8 mouse cellular contexts compared by ENCODE assay signal in genomic region chr4:72200559-72201409, GRCm38 (mm10). TPM values are rescaled to one million over a fixed set of nuclear protein-coding genes. Genes with fewer than 3 reads are reported as not detected.
DNase-seq lines count a peak whose midpoint lies in the region; ATAC-seq lines count a peak whose summit lies in the region.

Gene Tle1 (minus strand): TSS chr4:72200919.

- H3K9ac ChIP-seq in hindbrain, embryonic 15.5 days, result peak within 1 kb of the TSS; percentile 88

- peaks cover 34% of the 10 kb centered on the region for H3K4me1 ChIP-seq in hindbrain, embryonic 15.5 days (replicated peaks)

- H3K27ac ChIP-seq in hindbrain, embryonic 15.5 days (replicated peaks), result peak within 1 kb of the TSS; percentile 94

- ATAC-seq in hindbrain, embryonic 15.5 days (ENCODE audit: low FRiP score, low read depth), result peak; percentile 97

- no peaks in the 10 kb centered on the region for H3K36me3 ChIP-seq in hindbrain, embryonic 15.5 days

- no peaks in the 10 kb centered on the region for H3K9me3 ChIP-seq in hindbrain, embryonic 15.5 days

- H3K4me3 ChIP-seq in hindbrain, embryonic 15.5 days, result peak within 1 kb of the TSS; percentile 85

- DNase-seq in T-cell, adult 2 months (ENCODE audit: low spot score), result peak; percentile 97
- peak; percentile 97 to 99 for DNase-seq in cerebellum, postnatal 36 days
- peak; percentile 99 to 100 for DNase-seq in frontal cortex, postnatal 36 days (ENCODE audit: low spot score in 2 of 2)
- peak; percentile 100 for DNase-seq in left cerebral cortex, adult 11 months (ENCODE audit: low spot score)
- DNase-seq in lung, postnatal 4 days, result peak; percentile 100
- DNase-seq in retina, postnatal 7 days (ENCODE audit: low read depth, low spot score), result peak; percentile 99
- peak; percentile 99 for DNase-seq in urinary bladder, adult 2 months (ENCODE audit: low spot score)

- under 1% methylated on average over 99 of the region's 107 CpGs for WGBS in hindbrain, embryonic 15.5 days

- peak within 1 kb of the TSS; percentile 73 for H3K4me2 ChIP-seq in hindbrain, embryonic 15.5 days

- H3K27me3 ChIP-seq in hindbrain, embryonic 15.5 days, result no peaks in the 10 kb centered on the region

RNA-seq across cellular contexts. Expression of gene Tle1, which starts in this region (rescaled TPM):
- polyA plus RNA-seq in hindbrain, embryonic 15.5 days (2015; fragmentation: Nextera tagmentation; extraction: Ambion mirVana), result 39.0 and 43.1 TPM in 2 replicates
- 32.0 and 32.4 TPM in 2 replicates for polyA plus RNA-seq in urinary bladder, adult 2 months (2012; rRNA removed)

Comparison
In these comparisons a context has a peak if more than half of its experiments do, and no peak if none do; other contexts are left out.
1. Peak in every context shown above with its lines: DNase-seq, ATAC-seq, H3K4me3 ChIP-seq and H3K27ac ChIP-seq.